Mouse (Mus musculus): ENCODE results near the gene Adat3.
"Not testable (repeated sequence)": the region's sequence is repeated elsewhere in the genome, so short reads cannot be mapped to it uniquely, and the experiment has no call there.

Gene Adat3

GRCm38 (mm10) chr10:80578911-80579310 lies 23.8 kb upstream of the Adat3 start:
- peak; percentile 73 for DNase-seq

DNA sequence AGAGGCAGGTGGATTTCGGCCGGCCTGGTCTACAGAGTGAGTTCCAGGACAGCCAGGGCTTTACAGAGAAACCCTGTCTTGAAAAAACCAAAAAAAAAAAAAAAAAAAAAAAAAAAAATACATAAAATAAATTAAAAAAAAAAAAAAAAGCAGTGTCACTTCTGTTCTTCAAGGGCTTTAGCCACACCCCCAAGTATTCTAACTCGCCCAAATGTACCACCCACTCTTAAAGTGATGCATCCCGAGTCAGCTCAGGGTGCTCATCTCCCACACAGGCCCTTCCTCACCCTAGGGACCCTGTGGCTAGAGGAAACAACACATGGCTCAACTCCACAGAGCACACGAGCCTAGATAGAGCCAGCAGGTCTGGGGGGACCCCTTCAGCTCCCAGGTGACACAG lies 19.6 kb upstream of the Adat3 start:
- DNase-seq: no peak

GRCm38 (mm10) chr10:80584045-80584488 lies 18.6 kb upstream of the Adat3 start:
- no peak for DNase-seq

GRCm38 (mm10) chr10:80584642-80585552 lies 17.8 kb upstream of the Adat3 start:
- DNase-seq: no peak

DNA sequence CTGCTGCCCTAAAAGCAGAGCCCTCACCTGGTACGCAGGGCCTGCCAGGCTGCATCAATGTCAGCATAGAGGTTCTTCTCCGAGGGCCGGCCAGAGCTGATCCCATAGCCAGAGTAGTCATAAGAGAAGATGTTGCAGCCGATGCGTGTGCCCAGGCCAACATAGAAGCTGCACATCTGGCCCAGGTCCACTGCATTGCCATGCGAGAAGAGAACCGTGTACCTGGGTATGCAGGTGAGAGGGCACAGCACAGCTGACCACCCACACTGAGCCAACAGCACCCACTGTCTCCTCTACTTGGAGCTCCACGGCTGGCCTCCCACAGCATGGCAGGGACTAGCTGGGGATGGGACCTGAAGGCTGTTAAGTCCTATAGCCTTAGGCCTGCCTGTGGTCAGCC lies 17.1 kb upstream of the Adat3 start:
- DNase-seq: no peak

DNA sequence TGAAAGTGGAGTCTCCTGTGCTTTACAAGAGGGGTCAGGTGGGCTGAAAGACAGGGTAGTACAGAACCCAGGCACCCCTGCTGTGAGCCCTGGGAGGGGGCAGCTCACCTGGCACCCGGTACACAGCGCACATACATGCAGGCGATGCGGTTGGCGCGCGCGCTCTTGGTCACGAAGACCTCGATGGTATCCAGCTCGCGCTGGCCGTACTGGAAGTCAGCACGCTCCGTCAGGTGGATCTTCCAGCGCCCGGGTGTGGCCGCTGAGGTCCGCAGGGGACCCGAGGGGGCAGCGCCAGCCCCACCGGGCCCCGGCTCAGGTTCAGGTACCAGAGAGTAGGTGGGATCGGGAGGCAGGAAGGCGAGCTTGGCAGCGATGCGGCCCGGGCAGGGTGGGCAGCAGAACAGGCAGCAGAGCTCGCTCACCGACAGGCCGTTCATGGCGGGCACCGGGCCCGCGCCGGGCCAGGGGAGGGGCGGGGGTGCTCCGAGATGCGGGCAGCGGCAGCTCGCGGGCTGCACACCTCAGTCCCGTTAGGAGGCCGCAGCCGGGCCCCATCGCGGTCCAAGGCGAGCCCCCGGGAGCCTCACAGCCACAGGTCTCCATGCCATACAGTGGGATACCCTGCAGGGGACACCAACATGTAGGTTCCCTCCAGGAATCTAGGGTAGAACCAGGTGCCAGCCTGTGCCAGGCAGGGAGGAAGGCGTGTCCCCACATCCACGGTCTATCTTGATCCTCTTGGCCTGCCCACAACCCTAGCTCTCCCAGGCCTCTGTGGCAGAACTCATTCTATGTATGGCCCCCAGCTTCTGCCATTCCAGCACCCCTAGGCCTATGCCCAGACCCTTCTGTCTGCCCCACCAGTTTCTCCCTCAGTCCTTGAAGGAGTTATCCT lies 16.0 kb upstream of the Adat3 start:
- no peak for DNase-seq

DNA sequence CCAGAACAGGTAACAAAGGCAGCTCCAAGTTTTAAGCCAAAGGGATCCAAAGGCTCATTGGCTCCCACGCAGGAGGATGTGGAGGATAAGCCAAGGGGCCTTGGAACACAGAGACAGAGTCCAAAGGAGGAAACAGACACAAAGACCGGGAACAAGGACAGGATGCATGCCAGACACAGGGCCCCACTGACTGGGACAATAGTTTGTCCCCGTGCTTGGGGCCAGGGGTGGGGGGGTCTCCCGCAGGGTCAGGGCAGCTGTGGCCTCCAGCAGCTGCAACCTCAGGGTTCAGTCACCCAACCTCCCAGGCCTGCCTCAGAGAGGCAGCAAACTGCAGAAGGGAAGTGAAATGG lies 15.4 kb upstream of the Adat3 start:
- no peak for DNase-seq

DNA sequence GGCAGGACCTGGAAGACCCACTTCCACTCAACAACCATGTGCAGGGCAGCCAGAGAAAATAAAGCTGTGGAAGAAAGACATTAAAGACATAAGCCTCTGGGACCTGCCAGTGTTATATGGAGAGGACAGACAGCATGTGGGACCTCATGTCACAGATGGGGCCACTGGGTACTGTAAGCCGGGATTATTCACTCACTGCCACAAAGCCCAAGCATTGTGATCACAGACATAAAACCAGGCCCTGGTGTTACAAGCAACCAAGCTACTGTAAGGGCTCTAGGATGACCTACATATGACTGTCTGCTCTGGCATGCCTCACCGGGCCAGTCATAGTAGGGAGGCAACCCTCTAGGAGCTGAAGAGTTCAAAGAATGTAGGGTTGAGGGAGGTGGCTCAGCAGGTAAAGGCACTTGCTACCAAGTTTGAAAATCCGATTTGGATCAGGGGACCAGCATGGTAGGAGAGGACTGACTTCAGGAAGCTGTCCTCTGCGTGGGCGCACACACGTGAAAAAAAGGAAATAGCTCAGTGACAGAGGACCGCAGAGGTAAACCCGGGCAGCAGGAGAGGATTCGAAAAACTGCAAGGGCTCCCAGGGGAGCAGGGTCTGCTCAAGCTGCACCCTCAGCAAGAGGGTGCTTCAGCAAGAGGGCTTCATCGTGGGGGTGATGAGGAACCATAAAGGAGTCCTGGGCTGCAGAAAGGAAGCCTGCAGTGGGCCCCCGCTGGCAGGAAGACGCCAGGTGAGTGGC lies 13.4 kb upstream of the Adat3 start:
- no peak for DNase-seq

DNA sequence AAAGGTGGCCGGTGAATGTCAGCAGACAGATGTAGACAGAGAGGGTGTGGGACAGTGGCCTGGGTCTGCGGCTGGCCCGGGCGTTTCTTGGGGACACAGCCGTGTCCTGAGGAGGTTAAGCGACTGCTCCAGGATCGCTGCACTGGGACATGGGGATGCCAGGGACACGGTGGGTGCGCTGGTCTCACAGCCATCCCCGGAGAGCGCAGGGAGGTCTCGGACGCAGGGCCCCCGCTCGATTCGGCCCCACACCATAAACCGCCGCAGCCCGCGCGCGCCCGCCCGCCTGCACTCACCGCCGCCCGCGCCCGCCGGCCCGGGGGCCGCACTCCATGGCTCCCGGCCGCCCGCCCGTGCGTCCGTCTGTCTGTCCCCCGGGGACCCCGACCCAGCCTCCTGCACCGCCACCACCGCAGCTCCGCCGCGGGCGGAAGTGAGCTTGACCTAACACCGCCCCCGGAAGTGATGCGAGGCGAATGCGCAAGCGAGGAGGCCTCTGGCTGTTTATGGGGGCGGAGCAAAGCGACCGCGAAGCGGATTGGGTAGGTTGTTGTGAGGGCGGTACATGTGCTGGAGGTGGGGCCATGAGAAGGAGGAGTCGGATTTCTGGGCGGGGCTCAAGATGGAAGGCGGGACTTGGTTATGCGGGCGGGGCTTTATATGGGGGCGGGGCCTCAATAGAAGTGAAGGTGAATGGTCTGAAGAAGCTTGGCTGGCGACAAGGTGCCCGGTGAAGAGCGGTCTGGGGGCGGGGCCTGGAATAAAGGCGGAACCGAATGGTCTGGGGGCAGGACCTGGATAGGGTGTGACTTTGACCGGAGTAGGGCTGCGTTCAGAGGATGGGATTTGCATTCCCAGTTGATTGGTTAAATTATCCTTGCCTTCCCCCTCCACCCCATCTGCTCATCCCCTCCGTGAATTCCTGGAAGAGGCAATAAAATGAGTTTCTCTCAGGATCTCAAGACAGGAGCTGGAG lies 12.5 kb upstream of the Adat3 start, which contains the start of gene Abhd17a:
Abhd17a (minus strand) TSS at position 463 of the 976 bp plus-strand sequence.
- DNase-seq: peak; percentile 99

- DNase-seq: no peak
Observed at GRCm38 (mm10) chr10:80596318-80596717, 6.4 kb upstream of the Adat3 start.

- no peak for DNase-seq
Observed at GRCm38 (mm10) chr10:80603364-80603763, 684 bp downstream of the Adat3 start.

GRCm38 (mm10) chr10:80604001-80604509 lies 1.4 kb downstream of the Adat3 start:
- no peak for DNase-seq

DNA sequence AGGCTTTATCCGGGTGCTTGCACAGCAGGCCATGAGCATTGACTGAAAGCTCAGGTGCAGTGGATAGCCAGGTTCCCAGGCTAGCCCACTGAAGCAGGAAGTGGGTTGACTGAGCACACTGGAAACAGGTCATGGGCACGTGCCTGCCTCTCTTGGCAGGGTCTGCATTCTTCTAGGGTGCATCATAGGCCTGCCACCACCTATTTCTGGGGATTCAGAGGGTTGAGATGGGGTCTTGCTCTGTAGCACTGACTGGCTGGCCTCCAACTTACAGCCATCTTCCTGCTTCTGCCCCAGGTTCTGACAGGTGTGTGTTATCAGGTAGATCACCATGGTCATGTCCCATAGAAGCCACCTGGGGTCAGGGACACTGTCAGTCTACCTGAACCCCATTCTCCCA lies 2.3 kb downstream of the Adat3 start:
- no peak for DNase-seq

GRCm38 (mm10) chr10:80605721-80606120 lies 3.0 kb downstream of the Adat3 start, which contains the start of gene Gm49322:
TSS of gene Gm49322 (plus strand) at chr10:80606021.
- not testable (repeated sequence) for DNase-seq

DNA sequence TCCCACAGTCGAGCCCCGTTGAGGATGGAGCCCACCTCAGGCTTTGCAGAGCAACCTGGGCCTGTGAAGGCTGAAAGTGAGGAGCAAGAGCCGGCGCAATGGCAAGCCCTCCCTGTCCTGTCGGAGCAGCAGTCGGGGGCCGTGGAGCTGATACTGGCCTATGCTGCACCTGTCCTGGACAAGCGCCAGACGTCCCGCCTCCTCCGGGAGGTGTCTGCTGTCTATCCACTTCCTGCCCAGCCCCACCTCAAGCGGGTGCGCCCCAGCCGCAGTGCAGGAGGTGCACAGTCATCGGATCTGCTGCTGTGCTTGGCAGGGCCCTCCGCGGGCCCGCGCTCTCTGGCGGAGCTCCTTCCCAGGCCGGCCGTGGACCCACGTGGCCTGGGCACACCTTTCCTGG lies 3.6 kb downstream of the Adat3 start:
- no peak for DNase-seq

DNA sequence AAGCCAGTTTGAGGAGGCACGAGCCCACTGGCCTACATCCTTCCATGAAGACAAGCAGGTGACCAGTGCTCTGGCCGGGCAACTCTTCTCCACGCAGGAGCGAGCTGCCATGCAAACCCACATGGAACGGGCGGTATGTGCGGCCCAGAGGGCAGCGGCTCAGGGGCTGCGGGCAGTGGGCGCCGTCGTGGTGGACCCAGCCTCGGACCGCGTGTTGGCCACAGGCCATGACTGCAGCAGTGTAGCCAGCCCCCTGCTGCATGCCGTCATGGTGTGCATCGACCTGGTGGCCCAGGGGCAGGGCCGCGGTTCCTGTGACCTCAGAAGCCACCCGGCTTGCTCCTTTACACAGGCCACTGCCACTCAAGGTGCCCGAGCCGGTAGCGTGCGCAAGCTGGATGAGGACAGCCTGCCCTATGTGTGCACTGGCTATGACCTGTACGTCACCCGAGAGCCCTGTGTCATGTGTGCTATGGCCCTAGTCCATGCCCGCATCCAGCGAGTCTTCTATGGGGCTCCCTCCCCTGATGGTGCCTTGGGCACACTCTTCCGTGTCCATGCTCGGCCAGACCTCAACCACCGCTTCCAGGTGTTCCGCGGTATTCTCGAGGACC lies 4.2 kb downstream of the Adat3 start:
- no peak for DNase-seq

DNA sequence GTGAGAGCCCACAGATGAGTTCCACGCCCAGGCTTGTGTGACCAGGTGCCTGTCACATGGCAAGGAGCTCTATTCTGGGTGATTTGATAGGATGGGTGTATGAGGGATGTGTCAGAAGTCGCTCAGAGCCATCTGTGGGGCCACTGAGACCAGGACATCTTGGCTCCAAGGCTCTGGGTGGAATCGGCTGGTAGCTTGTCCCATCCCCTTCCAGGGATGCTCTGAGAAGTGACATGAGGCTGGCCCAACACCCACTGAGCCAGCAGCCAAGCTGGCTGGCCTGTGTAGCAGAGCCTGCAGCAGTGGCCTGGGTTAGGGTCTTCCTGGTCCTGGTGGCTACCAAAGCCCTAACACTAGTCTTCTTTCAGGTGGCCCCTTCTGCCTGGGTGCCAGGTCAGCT lies 5.8 kb downstream of the Adat3 start:
- no peak for DNase-seq

GRCm38 (mm10) chr10:80609269-80609924 lies 6.7 kb downstream of the Adat3 start:
- DNase-seq: no peak

DNA sequence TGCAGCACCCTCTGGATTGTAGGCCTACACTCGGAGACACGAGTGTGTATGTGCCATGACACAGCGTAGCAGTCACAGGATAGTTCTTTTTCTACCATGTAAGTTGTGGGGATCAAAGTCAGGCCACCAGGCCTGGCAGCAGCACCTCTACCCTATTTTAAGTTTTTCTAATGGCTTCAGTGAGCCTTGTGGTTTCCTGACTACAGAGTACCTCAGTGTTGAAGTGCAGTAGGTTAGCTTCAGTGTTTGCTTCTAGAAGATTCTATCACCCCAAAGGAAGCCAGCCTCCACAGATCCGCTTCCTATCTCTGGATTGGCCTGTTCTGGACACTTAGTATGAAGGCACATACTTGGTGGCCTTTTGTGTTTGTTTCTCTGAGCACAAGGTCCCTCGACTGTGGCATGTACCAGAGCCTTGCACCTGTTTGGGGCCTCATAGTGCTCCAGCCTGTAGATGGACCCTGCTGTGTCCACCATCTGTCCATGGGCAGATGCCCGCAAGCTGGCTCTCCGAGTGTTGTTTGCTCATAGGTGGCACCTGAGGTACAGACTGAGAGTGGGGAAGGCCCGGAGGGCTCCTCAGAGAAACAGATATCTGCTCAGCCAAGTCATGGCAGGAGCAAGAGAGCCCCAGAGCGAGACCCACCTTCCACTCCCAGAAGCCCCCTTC lies 7.6 kb downstream of the Adat3 start:
- no peak for DNase-seq

DNA sequence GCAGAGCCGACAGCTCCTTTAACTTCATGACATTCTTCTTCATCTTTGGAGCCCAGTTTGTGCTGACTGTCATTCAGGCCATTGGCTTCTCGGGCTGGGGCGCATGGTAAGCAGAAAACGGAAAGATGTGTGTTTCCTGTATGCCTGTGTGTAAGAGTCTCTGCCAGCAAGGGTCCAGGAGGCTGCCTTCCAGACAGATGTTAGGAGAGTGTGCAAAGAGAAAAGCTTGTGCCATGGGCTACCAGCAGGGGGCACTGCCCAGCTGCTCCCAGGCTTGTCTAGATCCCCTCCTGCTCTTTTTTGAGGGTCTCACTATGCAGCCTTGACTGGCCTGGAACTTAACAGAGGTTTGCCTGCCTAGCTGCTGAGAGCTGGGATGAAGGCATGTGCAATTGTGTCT lies 8.3 kb downstream of the Adat3 start:
- peak; percentile 61 for DNase-seq

Data from embryo, embryonic 11 days (tissue).